Mouse (Mus musculus): Measurements from ENCODE around the gene Fhad1.
"Not testable (repeated sequence)": the region's sequence is repeated elsewhere in the genome, so short reads cannot be mapped to it uniquely, and the experiment has no call there.

Gene Fhad1

DNA sequence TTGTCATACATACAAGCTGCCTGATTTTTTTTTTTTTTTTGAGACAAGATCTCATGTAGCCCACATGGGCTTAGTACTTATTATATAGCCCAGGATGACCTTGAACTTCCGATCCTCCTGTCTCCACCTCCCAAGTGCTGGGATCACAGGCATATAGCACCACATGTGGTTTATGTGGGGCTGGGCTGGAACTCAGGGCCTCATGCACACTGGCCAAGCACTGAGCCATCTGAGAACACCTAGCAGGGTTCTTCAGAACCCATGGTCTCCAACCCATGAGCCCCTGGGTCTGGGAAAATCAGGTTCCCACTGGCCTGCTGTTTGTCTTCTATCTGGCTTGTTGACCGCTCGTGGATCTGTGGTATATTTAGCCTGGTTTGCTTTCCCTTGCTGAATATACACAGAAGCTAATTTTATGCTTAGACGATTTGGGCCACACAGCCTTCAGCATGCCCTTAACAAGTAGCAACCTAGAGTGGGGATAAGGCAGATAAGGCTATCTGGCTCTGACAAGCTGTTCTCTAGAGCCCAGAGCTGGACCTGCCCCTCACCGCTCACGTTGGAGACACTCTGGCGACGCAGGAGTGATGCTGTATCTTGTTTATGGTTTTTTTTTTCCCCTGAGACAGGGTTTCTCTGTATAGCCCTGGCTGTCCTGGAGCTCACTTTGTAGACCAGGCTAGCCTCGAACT is 24.9 kb upstream of the Fhad1 start:
- no peak for DNase-seq (ENCODE audit: low spot score)

DNA sequence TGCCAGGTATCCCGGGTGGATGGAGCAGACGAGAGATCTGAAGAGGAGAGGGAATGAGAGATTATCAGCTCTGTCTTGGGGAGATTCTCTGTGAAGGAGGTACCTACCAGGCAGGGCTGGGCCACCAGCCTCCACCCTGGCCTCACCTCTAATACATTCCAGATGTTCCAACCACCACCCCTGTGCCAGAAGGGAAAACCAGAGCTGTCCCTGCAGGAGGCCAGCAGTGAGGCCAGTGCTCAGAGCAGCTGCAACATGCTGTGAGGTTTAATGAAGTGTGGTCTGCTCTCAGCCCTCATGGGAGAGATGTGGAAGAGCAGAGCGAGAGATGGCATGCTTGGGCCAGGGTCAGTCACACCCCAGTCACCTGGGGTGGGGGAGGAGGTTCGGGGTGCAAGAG is 23.0 kb upstream of the Fhad1 start:
- DNase-seq (ENCODE audit: low spot score): no peak

DNA sequence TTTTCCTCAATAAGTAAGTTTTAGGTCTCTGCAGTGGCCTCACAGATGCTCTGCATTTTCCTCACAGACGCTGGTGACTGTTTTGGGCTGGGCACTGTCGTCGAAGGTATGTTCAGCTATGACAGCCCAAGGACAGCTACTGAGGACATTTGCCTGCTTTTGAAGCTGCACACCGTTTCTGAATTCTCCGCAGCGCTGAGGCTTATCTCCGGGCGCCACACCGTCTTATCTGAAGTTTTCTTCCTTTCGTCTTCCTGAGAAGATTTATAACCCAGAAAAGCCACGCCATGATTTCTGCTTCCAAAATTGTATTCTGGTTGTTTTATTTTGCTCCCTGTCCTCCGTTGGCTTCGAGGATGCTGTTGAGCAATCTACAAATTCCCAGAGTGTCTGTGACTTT is 13.7 kb upstream of the Fhad1 start:
- DNase-seq (ENCODE audit: low spot score): no peak

DNA sequence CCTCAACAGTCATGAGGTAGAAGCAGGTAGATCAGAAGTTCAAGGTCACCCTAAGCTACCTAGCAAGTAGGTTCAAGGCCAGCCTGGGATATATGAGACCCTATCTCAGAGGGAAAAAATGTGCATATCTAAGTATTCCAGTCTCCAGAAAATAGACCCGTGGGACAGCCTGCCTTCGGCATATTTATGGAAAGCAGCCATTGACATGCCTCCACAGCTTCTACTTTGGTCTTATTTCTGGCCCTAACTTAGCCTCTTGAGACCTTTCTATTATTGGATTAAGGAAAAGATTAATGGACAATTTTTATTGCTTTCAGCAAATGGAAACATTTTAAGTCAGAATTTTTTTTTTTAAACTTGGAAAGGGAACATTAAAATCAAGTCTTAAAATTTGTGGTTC is 12.1 kb upstream of the Fhad1 start:
- no peak for DNase-seq (ENCODE audit: low spot score)

DNA sequence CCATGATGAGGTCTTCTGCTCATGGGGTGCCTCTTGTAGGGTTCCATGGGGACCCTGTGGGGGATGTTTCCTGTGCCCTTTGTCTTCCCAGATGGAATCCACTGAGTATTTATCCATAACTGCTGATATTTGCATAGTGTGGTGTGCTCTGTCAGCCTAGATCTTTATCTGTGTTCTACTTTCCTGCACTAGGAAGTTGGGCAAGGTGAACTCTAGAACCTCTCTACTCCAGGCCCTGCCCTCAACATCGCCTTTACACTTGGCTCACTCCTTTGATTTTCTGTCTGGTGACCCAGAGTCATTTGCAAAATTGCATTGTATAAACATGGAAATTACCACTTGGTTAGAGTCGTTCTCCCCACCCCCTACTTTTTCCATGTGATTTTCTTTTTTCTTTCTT is 9.7 kb upstream of the Fhad1 start:
- DNase-seq (ENCODE audit: low spot score): no peak

DNA sequence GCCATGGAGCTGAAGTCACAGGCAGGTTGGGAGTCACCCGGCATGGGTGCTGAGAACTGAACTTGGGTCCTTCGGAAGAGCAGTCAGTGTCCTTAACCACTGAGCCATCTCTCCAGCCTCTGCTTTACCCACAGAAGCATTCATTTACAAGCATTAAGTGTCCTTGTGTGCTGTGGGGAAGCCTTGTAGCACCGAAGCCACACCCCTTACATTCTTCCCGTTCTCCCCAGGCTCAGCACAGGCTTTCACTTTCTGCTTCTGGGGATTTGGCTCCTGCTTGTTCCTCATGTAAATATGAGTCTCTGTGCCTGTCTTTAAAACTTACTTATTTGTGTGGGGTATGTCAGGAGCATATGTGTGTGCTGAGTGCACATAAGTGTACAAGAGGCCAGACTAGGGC is 8.3 kb upstream of the Fhad1 start:
- no peak for DNase-seq (ENCODE audit: low spot score)

DNA sequence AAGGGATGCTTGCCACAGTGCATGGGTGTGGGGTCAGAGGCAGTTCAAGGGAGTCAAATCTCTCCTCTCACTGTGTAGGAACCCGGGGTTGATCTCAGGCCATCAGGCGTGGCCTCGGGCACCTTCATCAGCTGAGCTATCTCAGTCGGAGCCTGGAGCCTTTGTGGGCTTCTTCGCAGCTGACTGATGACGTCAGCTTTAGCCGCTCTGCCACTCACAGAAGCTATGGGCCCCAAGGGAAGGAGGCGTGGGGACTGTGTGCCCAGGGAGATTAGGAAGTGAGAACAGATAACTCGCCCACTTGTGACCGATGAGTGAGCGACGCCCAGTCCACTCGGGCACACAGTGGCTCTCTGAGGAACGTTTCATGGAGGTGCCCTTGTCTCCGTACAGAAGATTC is 2.8 kb upstream of the Fhad1 start:
- DNase-seq (ENCODE audit: low spot score): peak; percentile 29

DNA sequence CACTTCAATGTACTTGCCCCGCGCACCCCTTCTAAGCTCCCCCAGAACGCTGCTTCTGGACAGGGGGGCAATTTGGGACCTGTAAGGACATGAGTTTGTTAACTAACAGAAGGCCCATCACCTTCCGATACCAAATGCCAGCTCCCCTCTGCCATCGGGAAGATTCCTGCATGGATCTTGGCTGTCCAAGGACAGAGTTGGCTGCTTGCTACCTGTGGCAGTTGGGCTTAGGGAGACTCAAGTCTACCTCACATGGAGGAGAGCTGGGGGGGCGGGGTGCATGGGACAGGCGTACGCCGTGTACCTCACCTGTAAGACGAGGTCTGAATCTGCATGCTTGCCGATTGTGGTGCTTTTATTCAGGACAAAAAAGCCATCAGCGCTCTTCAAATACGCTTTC is 3.6 kb downstream of the Fhad1 start:
- DNase-seq (ENCODE audit: low spot score): no peak

DNA sequence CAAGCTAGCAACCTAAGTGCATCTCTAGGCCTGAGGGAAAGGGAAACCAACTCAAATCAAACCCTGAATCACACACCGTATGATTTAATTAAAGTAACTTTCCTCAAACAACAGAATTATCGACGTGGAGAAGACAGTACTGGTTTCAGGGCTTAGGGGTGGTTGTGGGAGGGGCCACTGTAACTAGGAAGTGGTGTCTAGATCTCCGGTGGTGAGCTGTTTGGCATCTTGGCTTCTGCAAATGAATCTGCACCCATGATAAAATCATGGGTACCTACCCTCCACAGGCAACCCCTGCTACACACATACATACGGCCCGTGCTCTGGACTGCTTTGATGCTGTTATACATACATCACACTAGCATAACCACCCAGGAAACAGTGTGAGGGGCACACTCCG is 4.4 kb downstream of the Fhad1 start:
- no peak for DNase-seq (ENCODE audit: low spot score)

DNA sequence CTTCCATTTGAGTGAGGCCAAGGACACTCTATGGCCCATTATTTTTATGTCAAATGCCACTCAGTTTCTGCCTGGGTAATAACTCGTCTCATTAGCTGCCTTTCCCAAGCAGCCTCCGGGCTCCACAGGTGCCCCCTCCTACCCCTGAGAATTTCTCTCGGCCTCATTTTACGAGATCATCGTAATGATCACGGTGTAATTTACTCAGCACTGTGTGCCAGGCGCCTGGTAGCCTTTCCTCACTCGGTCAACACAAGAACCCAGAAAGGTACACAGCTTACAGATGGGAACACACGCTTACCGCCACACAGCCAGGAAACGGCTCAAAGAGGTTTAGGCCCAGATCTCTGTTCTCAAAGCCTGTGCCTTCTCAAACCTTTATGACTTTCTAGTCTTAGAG is 6.7 kb downstream of the Fhad1 start:
- DNase-seq (ENCODE audit: low spot score): no peak

DNA sequence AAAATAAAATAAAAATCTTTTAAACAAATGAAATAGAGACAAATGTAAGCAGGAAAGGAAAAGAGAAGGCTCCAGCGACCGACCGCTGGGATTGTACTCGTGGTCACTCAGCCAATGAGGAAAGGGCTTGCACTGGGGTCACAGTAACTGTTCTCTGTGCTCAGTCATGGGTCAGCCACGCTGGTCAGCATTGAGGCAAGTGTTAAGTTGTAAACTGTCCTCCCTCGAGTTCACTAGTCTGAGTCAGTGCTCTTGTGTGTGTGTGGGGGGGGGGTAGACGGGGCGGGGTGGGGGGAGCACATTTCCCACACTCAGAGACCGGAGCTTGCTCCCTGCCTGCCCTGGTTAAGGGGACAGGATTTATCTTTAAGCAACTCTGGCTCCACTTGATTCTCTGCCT is 14.3 kb downstream of the Fhad1 start:
- DNase-seq (ENCODE audit: low spot score): no peak

DNA sequence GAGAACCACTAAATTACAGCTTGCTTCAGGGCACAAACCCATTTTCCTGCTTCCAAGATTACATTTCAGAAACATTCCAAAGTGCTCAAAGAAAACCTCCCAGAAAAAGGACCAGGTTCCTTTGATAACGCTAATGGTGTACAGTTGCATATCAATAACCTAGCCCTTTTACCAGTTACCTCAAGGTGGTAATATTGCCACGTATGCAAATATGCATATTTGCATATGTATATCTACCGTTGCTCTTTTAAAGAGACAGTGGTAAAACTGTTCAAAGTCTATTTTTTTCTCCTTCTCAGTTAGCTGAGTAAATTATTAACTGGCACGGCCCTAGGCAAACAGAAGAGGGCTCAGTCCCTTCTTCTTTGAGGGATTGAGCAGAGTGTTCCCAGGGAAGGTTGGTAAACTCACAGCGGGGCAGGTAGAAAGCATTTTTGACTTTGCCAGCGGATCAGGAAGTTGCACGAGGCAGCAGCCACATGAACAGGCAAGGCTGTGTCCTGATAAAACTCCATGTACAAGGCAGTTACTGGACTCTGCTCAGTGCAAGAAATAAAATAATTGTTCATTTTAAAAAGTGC is 15.3 kb downstream of the Fhad1 start:
- DNase-seq (ENCODE audit: low spot score): no peak

DNA sequence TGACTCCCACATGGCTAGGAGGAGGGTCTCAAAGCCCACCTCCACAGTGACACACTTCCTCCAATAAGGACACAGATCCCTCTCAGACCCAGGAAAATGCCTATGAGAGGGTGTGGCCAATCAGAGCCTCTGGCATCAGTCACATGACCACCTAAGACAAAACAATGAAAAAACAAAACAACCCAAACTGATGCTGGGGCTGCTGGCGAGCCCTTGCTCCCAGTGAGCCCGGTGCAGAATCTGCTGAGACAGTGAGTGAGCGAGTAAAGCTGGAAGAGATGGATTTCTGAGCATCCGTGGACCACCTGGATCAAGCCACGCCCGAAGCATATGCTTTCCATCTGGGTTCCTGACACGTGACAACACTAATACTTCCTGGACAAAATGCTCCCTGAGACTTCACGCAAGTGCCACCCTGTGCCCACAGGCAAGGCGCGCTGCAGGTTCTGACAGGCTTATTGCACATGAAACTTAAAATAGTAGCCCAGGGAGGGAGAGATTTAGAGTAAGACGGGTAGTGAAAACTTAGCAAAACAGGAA is 16.5 kb downstream of the Fhad1 start:
- DNase-seq (ENCODE audit: low spot score): no peak

DNA sequence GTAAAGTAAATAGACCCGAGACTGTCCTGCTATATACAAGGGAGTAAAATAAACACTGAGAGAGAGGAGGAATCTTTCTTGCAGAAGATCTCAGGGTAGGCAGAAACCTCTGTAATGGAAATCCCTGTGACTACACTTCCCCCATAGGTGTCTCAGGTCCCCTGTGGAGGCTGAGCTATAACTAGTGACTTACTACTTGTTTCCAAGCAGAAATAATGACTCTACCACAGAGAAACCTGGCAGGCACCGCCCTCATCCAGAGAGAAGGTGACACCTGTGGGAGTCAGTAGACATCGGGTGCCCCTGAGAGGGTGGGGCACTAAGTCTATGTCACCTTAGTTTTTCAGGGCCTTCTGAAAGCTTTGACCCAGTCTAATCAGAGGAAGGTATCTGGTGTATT is 18.0 kb downstream of the Fhad1 start:
- DNase-seq (ENCODE audit: low spot score): no peak

DNA sequence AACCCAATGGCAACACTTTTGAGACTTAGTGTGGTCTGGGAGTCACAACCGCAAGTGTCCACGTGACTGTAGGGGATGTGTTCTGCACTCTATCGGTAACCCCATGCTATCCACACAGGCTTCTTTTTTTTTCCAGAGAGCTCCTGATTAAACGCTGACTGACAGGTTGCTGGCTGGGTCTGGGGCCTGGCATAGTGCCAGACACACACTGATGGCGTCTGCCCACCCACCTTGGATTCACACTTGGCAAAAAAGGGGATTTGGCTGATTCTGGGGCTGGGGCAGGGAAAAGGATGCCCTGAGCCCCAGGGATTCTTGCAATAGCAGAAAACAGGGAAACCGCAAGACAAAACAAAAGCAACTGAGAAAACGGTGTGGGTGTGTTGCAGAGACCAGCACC is 18.8 kb downstream of the Fhad1 start:
- no peak for DNase-seq (ENCODE audit: low spot score)

DNA sequence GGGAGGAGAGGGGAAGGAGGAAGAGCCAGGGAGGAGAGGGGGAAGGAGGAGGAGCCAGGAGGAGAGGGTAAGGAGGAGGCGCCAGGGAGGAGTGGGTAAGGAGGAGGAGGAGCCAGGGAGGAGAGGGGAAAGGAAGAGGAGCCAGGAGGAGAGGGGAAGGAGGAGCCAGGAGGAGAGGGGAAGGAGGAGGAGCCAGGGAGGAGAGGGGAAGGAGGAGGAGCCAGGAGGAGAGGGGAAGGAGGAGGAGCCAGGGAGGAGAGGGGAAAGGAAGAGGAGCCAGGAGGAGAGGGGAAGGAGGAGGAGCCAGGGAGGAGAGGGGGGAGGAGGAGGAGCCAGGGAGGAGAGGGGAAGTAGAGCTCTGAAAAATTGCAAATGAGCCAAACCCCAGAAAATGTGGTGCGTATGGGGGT is 20.8 kb downstream of the Fhad1 start:
- not testable (repeated sequence) for DNase-seq (ENCODE audit: low spot score)

DNA sequence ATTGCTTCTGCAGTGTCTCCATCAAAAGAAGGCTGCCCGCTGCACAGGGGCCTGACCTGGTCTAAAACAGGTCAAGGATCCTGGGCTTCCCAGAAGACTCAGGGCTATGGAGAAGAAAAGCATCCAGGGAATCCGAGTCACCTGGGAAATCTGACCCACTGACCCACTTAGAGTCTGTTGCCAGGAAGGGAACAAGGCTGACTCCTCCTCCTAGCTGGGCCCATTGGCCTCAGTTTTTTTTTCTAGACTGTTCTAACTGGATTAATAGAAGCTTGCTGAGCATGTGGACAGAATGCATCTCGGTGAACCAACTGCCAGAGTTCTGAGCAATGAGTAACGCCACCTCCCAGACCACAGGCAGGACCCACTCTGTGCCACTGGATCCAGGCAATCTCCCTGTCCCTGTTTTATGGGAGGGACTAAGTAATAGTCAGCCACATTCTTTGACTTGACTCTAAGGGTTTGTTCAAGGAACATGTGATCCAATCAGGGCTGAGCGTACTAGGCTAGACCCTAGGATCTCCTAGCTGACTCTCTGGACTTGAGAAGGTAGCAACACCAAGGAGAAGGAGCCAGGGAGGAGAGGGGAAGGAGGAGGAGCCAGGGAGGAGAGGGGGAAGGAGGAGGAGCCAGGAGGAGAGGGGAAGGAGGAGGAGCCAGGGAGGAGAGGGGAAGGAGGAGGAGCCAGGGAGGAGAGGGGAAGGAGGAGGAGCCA is 21.4 kb downstream of the Fhad1 start:
- no peak for DNase-seq (ENCODE audit: low spot score)

DNA sequence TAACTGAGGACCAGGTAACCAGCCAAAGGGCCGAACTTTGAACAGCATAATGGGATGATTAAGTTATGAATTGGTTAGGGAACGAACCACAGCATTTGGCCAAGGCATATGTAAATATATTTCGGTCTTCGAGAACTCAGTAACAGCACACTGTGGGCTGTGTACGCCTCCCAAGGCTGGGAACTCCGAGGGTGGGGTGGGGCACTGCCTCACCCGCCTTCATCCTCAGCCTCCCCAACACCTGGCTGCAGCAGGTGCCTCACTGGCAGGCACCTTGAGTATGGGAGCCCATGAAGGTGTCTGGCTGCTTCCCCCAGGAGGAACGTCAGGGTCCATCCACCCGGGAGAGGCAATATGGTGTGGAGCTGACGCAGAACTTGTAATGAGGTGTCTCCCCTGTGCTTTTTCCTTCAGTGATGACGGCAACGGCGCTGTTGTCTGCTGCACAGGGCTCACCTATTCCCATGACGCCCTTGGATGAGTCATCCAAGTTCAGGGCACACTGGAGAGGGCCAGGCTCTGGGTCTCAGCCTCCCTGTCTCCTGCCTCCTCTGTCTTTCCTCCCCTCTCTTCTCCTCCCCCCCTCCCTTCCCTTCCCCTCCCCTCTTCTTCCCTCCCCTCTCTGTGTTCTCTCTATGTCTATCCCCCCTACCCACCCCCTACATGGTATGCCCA is 22.2 kb downstream of the Fhad1 start:
- DNase-seq (ENCODE audit: low spot score): no peak

DNA sequence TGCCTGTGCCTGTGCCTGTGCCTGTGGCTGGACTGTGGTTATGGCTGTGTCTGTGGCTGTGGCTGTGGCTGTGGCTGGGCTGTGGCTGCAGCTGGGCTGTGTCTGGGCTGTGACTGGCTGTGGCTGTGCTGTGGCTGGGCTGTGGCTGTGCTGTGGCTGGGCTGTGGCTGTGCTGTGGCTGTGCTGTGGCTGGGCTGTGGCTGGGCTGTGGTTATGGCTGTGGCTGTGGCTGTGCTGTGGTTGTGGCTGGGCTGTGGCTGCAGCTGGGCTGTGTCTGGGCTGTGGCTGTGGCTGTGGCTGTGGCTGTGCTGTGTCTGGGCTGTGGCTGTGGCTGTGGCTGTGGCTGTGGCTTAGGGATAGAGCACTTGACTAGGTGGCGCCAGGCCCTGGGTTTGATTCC is 26.7 kb downstream of the Fhad1 start:
- no peak for DNase-seq (ENCODE audit: low spot score)

DNA sequence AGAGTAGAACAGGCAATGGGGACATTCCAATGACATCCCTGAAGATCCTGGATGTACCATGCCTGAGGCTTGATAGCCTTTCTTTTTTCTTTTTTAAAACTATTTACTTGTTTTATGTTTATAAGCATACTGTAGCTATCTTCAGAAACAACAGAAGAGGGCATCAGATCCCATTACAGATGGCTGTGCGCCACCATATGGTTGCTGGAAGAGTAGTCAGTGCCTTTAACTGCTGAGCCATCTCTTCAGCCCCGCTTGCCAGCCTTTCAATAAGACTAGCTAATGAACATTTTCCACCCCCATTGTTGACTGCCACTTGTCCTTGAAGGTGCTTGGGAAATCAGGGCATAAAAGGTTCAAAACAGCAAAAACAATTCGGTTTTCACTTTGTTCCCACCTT is 31.2 kb downstream of the Fhad1 start:
- DNase-seq (ENCODE audit: low spot score): no peak

DNA sequence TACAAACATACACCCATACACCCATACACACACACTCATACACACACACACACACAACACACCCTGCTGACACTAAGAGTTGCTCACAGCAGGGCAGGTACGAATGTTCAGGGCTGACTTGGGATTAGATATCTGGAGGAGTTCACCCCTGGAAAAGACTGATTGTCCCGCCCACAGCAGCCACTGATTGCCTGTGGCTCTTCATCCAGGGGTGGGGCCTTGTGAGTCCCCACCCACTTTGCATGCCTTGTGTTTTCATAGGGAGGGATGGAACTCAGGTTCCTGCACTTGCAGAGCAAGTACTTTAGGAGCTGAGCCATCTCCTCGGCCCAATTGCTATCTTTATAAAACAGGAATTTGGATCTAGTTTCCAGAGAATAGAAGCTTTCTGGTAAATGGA is 33.4 kb downstream of the Fhad1 start:
- DNase-seq (ENCODE audit: low spot score): no peak

DNA sequence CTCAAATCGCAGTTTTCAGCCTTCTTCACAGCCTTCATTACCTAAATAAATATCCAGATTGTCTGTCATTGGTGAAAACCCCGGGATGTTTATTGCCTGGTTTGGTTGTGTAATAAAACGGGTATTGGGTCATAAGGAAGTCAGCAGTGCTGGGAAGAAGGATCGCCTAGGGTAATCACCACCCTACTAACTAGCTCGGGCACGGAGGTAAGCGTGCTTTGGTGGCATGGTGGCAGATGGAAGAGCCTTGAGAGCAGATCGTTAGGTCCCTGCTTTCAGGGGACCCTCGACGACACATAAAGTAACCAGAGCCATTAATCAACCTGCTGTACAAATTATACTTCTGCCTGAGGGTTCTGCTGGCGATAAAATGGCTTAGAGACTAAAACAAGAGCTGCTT is 36.3 kb downstream of the Fhad1 start:
- DNase-seq (ENCODE audit: low spot score): no peak

DNA sequence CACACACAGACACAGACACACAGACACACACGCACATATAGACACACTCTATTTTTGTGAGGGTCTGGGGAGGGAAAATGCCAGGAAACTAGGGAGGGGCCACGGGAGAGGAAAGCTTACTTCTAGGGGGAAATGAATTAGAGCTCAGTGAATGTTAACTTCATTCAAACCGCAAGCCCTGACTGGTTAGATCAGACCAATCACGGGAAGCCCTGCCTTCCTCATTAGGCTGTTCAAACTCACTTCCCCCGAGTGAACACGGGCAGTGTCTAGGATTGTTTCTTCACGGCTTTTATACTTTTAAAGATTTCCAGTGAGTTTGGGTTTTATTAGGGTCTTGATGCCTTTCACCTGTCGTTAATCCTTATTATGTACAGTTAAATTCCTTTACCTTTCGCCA is 37.5 kb downstream of the Fhad1 start:
- no peak for DNase-seq (ENCODE audit: low spot score)
